Mouse (Mus musculus) lung, postnatal 0 days (tissue): Measurements from ENCODE around the gene Kif13a. TPM values are rescaled to one million over a fixed set of nuclear protein-coding genes. Genes with fewer than 3 reads are reported as not detected.

Experiments
- ATAC-seq: fragments of 200-750 bp; cut with Nextera tagmentation; 2 replicates; pipeline ENCODE4 v1.8.0; 2017; ENCODE audit warnings: moderate library complexity
- DNase-seq: peaks from one replicate; pipeline ENCODE4 v3.0.0-alpha.2; 2016; ENCODE audit warnings: low spot score
- H3K27ac ChIP-seq: fragments of 300-500 bp; sonication (generic); 2 replicates; pipeline ENCODE4 v1.5.1; 2014; ENCODE audit warnings: antibody characterized with exemption, mild to moderate bottlenecking, low read length, mixed read lengths
- H3K27me3 ChIP-seq: fragments of 300-500 bp; sonication (generic); replicated peaks from 2 replicates; pipeline ENCODE4 v1.6.1; 2014; ENCODE audit warnings: low read length, mixed read lengths; ENCODE audit not compliant: insufficient read depth
- H3K36me3 ChIP-seq: fragments of 300-500 bp; sonication (generic); 2 replicates; pipeline ENCODE4 v1.6.1; 2014; ENCODE audit warnings: low read length, mixed read lengths; ENCODE audit not compliant: insufficient read depth
- H3K4me1 ChIP-seq: fragments of 300-500 bp; sonication (generic); 2 replicates; pipeline ENCODE4 v1.6.1; 2014; ENCODE audit warnings: antibody characterized with exemption, low read depth, low read length, mixed read lengths; ENCODE audit not compliant: insufficient read depth
- H3K4me2 ChIP-seq: fragments of 300-500 bp; sonication (generic); replicated peaks from 2 replicates; pipeline ENCODE4 v1.6.1; 2014; ENCODE audit warnings: low read depth, mild to moderate bottlenecking, low read length, moderate library complexity, mixed read lengths
- H3K4me3 ChIP-seq: fragments of 300-500 bp; sonication (generic); 2 replicates; pipeline ENCODE4 v1.5.1; 2014; ENCODE audit warnings: low read depth, low read length
- H3K9ac ChIP-seq: fragments of 300-500 bp; sonication (generic); replicated peaks from 2 replicates; pipeline ENCODE4 v1.6.1; 2014; ENCODE audit warnings: low read depth, mild to moderate bottlenecking
- H3K9me3 ChIP-seq: fragments of 300-500 bp; sonication (generic); 2 replicates; pipeline ENCODE4 v1.6.1; 2016; ENCODE audit warnings: low read length, mixed read lengths
- CTCF ChIP-seq: IDR thresholded peaks from 2 replicates; pipeline ENCODE4 v1.5.1; 2016; ENCODE audit warnings: antibody characterized with exemption, mild to moderate bottlenecking
- EP300 ChIP-seq: IDR thresholded peaks from 2 replicates; pipeline ENCODE4 v1.6.1; 2016; ENCODE audit warnings: antibody characterized with exemption, mild to moderate bottlenecking, control low read depth
- WGBS: fragments of 180-500 bp; shearing (Covaris S2); extraction: QIAGEN DNeasy Blood & Tissue Kit; methylation state at CpG from one replicate; pipeline ENCODE4 v1.1.7; 2014; 5-methylcytosine and 5-hydroxymethylcytosine counted together
- polyA plus RNA-seq: library from polyadenylated mRNA; unstranded; fragments of >200 nt; fragmentation: Nextera tagmentation; extraction: Ambion mirVana; gene quantifications from 2 replicates; pipeline ENCODE4 v1.2.1, GENCODE M21; 2015

Kif13a gene
- polyA plus RNA-seq, result 30.5 TPM in 2 replicates

- Histone ChIP-seq H3K4me3 (peak within 1 kb of the TSS; percentile 84), H3K9ac (peak within 1 kb of the TSS; percentile 91), H3K27me3 (no peaks in the 10 kb centered on the region), H3K36me3 (no peaks in the 10 kb centered on the region), H3K4me2 (peak within 1 kb of the TSS; percentile 91), H3K4me1 (peaks cover 21% of the 10 kb centered on the region), H3K9me3 (no peaks in the 10 kb centered on the region), H3K27ac (peak within 1 kb of the TSS; percentile 99)
- WGBS, result 2% methylated on average over 46 of the region's 96 CpGs
- TF ChIP-seq EP300, result peak; percentile 76
- TF ChIP-seq CTCF, result peak; percentile 57
- peak; percentile 90 for ATAC-seq
- DNase-seq, result peak; percentile 99
Measured at GRCm38 (mm10) chr13:46929719-46930658, at the start of gene Kif13a. Gene Kif13a, minus strand, starts transcription at chr13:46929867.

- TF ChIP-seq CTCF, result peak; percentile 54
- no peak for TF ChIP-seq EP300
- peak; percentile 31 for DNase-seq
- H3K4me2 ChIP-seq, result no peak overlapping the region
- WGBS, result 86% methylated on average over 7 of the region's 7 CpGs
- no peaks in the 10 kb centered on the region for H3K9me3 ChIP-seq
- no peak overlapping the region for H3K27ac ChIP-seq
- no peaks in the 10 kb centered on the region; the same call in 1 of the 2 replicates for H3K4me1 ChIP-seq
- H3K27me3 ChIP-seq, result no peaks in the 10 kb centered on the region
- no peak overlapping the region for H3K4me3 ChIP-seq
- H3K9ac ChIP-seq, result no peak overlapping the region
- ATAC-seq, result no peak
- no peaks in the 10 kb centered on the region for H3K36me3 ChIP-seq
Measured at GRCm38 (mm10) chr13:46976532-46976931, 46.9 kb upstream of the Kif13a start.

GRCm38 (mm10) chr13:46975930-46976329, 46.3 kb upstream of the Kif13a start:
- no peak overlapping the region for H3K9ac ChIP-seq
- no peak for TF ChIP-seq CTCF
- TF ChIP-seq EP300, result peak; percentile 68
- no peaks in the 10 kb centered on the region for H3K9me3 ChIP-seq
- ATAC-seq (no peak), DNase-seq (peak; percentile 42)
- no peak overlapping the region for H3K4me2 ChIP-seq
- no peaks in the 10 kb centered on the region for H3K36me3 ChIP-seq
- H3K4me1 ChIP-seq, result no peaks in the 10 kb centered on the region; the same call in 1 of the 2 replicates
- no peak overlapping the region for H3K27ac ChIP-seq
- no peak overlapping the region for H3K4me3 ChIP-seq
- WGBS, result 31% methylated on average over 4 of the region's 4 CpGs
- no peaks in the 10 kb centered on the region for H3K27me3 ChIP-seq

DNA sequence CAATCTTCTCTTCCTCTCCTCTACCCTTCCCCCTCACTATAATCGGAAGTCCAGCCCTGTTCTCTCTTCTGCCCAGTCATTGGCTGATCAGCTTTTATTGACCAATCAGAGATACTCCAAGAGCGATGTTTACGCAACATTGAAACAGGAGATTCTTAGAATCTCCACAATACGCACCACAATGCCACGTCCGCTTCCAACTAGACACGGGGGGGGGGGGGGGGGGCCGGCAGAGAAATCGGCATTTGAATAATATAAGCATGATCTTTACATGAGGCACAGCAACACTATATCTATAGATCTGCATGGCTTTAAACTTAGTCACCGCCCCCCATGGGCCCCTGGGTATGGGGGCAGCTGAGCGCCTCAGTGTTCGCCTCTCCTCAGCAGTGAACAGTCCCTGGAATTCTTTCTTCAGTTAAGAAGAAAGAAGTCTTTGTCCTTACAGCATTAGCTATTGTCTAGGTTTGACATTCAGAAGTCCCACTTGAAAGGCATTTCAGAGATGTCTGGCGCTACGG, 45.4 kb upstream of the Kif13a start:
- Histone ChIP-seq H3K27me3 (no peaks in the 10 kb centered on the region), H3K9me3 (no peaks in the 10 kb centered on the region), H3K4me3 (no peak overlapping the region), H3K4me2 (0 out of 2 replicates have a peak overlapping the region, but pooled peaks have one; percentile 8), H3K4me1 (no peaks in the 10 kb centered on the region; the same call in 1 of the 2 replicates), H3K27ac (no peak overlapping the region), H3K9ac (no peak overlapping the region), H3K36me3 (no peaks in the 10 kb centered on the region)
- TF ChIP-seq EP300 (no peak), CTCF (no peak)
- ATAC-seq (peak; percentile 29; the same call in 1 of the 2 replicates), DNase-seq (peak; percentile 53)
- 47% methylated on average over 14 of the region's 14 CpGs for whole genome bisulfite sequencing

- no peaks in the 10 kb centered on the region for H3K36me3 ChIP-seq
- H3K27me3 ChIP-seq, result no peaks in the 10 kb centered on the region
- H3K9ac ChIP-seq, result no peak overlapping the region
- TF ChIP-seq CTCF, result no peak
- TF ChIP-seq EP300, result peak; percentile 92
- no peak overlapping the region for H3K27ac ChIP-seq
- no peak overlapping the region for H3K4me2 ChIP-seq
- DNase-seq (peak; percentile 55), ATAC-seq (peak; percentile 75)
- WGBS, result 31% methylated on average over 10 of the region's 10 CpGs
- no peaks in the 10 kb centered on the region; the same call in 1 of the 2 replicates for H3K4me1 ChIP-seq
- H3K9me3 ChIP-seq, result no peaks in the 10 kb centered on the region
- no peak overlapping the region for H3K4me3 ChIP-seq
Measured at GRCm38 (mm10) chr13:46970286-46970945, 40.7 kb upstream of the Kif13a start.

DNA sequence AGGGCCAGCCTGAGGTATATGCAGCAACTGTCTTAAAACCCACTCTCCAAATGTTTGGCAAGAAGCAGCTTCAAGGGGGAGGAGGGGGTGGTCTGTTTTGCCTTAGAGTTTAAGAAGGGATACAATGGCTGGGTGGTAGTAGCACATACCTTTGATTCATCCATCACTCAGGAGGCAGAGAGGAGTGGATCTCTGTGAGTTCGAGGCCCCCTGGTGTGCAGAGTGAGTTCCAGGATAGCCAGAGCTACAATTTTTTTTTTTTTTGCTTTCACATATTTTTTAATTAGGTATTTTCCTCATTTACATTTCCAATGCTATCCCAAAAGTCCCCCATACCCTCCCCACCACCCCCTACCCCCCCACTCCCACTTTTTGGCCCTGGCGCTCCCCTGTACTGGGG, 39.0 kb upstream of the Kif13a start:
- DNase-seq (no peak), ATAC-seq (no peak)
- Histone ChIP-seq H3K9me3 (no peaks in the 10 kb centered on the region), H3K27ac (no peak overlapping the region), H3K4me3 (no peak overlapping the region), H3K4me1 (no peaks in the 10 kb centered on the region), H3K36me3 (no peaks in the 10 kb centered on the region), H3K9ac (no peak overlapping the region), H3K27me3 (no peaks in the 10 kb centered on the region), H3K4me2 (no peak overlapping the region)
- 88% methylated on average over 2 of the region's 2 CpGs for WGBS
- TF ChIP-seq EP300, result no peak
- peak; percentile 38 for TF ChIP-seq CTCF
